Mouse (Mus musculus) stomach, postnatal 0 days (tissue): ENCODE data around the gene Khdc3.

Experiments
- CTCF ChIP-seq: IDR thresholded peaks from 2 replicates; pipeline ENCODE4 v1.5.1; 2016; ENCODE audit warnings: antibody characterized with exemption, low read depth, mild to moderate bottlenecking, moderate library complexity
- EP300 ChIP-seq: optimal IDR thresholded peaks from 2 replicates; pipeline ENCODE3; 2016; ENCODE audit warnings: antibody characterized with exemption

- TF ChIP-seq CTCF (no peak), EP300 (no peak)
These were observed 4.1 kb downstream of the Khdc3 start for GRCm38 (mm10) chr9:73105771-73106170.
